Mouse (Mus musculus) adrenal gland, postnatal 4 days (tissue): ENCODE data around the gene Ankrd36. TPM values are rescaled to one million over a fixed set of nuclear protein-coding genes. Genes with fewer than 3 reads are reported as not detected.
"Not testable (repeated sequence)": the region's sequence is repeated elsewhere in the genome, so short reads cannot be mapped to it uniquely, and the experiment has no call there.

Source experiments
- DNase-seq, 2 experiments: peaks; one replicate each; pipeline ENCODE4 v3.0.0; 2021 to 2022; ENCODE audit warnings: low spot score in 2 of 2, mixed read lengths in 2 of 2
- long read RNA-seq, 2 experiments: library from polyadenylated mRNA; stranded (forward); transcript quantifications; one replicate each; pipeline ENCODE4 v2.0.0; 2021
- total RNA-seq, 2 experiments: library from RNA; stranded (reverse); gene quantifications; 2 replicates each; pipeline ENCODE4 v1.2.3; 2021

The Ankrd36 gene
- not detected for total RNA-seq
- long read RNA-seq, experiment 1, partial matches to known transcripts: 0 of 1 reads
- long read RNA-seq, experiment 1, other reads (novel, unspliced or antisense): 1 of 1 reads
- long read RNA-seq, experiment 2: 0 reads

DNA sequence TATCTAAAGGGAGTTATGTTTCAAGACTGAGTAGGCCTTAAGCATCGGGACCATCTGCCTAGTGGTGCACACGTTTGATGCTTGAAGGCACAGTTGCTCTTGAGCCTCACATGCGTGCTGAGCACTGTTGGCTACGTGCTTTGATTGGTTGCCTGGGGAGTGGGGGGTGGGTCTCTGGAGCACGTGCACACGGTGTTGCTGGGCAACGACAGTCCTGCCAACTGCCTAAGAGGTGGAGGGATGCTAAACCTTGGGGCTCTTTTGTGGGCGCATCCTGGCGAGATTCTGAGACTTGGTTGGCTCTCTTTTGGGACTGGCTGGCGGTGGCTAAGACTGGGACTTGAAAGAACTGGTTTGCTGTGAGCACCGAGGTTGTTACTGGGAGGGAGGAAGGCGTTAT lies at the start of gene Ankrd36:
Gene Ankrd36 (plus strand): TSS at position 211 of the 400 bp plus-strand sequence.
- no peak for DNase-seq

DNA sequence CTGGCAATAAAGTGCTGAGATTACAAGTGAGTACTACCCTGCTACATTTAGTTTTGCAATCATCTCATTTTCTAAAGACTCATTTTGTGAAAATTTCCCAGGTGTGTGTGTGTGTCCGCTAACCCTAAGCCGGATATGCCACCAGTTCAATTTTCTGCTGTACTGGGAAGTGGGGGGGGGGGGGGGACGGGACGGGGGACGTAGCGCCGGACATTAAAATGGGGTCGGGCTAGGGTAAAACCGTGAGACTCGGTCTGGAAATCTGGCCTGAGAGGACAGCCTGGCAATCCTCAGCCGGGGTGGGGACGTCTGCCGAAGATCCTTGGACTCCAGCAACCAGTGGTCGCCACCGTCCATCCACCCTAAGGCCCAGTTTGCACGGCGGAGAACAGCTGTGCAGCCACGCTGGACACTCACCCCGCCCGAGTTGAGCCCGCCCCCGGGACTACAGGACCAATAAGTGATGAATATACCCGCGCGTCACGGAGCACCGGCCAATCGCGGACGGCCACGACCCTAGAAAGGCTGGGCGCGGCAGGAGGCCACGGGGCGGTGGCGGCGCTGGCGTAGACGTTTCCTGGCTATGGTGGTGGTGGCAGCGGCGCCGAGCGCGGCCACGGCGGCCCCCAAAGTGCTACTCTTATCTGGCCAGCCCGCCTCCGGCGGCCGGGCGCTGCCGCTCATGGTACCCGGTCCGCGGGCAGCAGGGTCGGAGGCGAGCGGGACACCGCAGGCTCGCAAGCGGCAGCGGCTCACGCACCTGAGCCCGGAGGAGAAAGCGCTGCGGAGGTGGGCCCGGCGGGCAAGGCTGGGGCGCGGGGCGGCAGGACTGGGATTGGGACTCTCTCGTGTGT lies 48.8 kb upstream of the Ankrd36 start, which contains the start of gene Xbp1:
Gene Xbp1 (plus strand): TSS at position 248 of the 854 bp plus-strand sequence.
- DNase-seq: peak; percentile 96 to 98

DNA sequence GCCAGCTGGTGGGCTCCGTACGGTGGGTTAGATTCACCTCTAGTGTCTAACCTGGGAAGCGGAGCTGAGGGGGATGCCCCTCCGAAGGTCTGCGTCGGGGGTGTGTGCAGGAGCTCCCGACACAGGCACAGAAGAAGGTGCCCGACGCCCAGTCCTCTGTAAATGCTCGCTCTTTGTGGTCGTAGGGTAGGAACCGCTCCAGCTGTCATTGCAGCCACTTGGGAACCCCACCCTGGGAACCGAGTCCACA lies 48.3 kb upstream of the Ankrd36 start:
- DNase-seq: no peak

DNA sequence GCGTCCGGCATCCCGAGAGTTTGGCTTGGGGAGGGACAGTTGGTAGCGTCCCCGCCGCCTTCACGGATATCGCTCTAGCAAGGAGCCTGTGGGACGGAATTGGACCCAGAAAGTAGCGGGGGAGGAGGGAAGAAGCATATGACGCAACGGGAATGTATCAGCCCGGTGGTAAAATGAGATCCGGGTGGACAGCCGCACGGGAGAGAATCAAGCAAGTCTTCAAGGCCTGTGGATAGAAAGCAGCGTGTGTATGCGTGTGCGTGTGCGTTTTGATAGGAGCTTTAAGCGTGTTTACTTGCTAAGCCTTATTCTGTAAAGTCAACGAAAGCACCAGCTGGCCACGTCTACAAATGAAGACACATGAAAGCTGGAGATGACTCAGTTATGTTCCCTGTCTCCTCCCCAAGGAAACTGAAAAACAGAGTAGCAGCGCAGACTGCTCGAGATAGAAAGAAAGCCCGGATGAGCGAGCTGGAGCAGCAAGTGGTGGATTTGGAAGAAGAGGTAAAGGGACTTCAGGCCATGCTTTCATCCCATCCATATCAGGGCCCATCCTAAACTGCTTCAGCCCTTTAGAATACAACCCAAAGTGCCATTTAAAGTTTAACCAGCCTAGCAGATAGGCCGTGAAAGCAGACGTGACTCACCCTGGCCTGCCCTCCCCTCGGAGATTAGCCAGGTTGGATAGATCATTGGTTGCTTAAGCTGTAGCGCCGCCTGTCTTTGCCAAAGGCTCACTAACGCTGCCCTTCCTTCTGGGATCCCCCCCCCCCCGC lies 47.8 kb upstream of the Ankrd36 start:
- peak; percentile 18 to 60 for DNase-seq

DNA sequence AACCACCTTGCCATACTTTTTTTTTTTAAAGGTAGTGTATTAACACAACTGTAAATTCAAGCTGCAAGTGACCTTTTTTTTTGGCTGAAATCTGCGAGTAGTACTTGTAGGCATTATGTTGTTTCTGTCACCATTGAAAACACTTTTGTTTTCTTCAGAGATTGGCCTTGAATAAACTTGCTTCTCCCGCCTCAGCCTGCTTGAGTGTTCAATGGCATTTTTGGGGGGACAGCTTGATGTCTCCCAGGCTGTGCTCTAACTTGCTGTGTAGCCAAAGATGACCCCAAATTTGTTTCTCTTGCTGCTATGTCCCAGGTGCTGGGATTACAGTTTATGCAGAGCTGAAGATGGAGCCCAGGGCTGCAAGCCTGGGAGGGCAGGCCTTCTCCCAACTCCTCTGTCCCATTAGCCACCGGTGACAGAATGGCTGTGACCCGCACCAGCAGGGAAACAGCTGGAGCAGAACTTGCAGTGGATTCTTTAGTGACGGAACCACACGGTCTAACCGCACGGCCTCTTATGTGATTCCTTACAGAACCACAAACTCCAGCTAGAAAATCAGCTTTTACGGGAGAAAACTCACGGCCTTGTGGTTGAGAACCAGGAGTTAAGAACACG lies 46.6 kb upstream of the Ankrd36 start:
- no peak for DNase-seq

DNA sequence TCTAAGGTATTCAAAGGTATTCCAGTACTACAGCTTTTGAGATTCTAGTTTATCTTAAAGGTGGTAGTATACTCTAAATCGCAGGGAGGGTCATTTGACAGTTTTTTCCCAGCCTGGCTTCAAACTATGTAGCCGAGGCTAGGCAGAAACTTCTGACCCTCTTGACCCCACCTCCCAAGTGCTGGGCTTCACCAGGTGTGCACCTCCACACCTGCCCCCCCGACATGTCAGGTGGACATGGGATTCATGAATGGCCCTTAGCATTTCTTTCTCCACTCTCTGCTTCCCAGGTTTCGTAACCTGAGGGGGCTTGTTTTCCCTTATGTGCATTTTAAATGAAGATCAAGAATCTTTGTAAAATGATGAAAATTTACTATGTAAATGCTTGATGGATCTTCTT lies 44.1 kb upstream of the Ankrd36 start:
- DNase-seq: no peak

DNA sequence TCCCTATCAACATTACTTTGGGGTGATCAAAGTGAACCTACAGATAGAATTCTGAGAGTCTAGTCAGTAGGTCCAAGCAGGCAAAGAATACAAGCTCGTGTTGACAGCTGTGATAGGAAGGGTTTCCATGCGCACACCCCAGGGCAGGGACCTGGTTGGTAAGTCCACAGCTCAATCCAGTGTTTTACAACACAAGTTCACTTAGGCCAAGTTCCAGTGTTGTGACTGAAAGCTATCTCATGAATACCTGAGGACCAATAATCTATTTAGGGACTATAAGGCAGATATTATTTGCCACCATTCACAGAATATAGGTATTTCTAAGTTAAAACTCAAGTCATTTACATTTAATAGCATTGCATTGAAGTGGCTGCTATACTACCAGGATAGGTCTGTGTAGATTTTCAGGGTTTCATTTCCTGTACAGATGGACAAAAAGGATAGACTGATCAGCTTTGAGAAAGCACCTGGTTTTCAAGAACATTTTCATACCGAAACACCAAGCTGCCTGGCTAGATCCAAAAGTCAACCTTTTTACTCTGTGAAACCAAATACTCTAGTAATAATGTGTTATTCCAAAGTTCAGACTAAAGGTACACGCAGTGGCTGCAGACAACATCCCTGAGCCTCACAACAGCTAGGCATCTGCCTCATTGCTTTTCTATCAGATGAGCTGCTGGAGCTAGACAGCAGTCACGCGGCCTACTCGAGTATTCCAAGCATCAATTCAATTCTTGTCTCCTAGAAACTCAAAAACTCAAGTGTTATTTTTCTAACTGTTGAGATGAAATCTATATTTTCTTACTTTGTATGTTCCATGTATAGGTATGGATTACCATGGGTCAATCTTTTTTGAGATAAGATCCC lies 42.7 kb upstream of the Ankrd36 start:
- no peak for DNase-seq

DNA sequence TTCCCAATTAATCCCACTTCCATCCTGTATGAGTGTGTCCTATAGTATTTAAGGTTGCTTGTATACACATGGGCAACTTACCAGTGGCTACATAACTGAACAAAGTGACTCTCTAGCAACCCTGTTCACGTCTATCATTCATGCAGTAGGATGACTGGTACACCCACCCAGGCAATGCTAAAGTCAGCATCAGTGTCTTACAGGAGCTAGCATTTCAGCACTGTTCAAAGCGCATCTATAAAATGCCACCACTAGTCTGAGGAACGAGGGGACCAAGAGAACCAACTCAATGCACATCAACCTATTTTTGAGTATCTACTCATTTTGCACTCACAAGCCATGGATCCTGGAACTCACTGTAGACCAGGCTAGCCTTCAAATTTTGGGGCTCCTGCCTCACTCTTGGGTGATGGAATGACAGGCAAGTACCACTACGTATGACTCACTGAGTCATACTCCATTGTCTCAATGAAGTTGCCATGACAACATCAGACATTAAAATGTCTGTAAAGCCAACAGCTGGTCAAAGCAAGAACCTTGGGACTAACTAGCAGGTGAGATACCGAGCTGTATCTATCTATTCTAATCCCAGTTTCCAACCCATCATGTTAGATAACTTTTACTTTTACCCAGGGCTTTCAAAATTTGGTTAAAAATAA lies 41.5 kb upstream of the Ankrd36 start:
- DNase-seq: no peak

DNA sequence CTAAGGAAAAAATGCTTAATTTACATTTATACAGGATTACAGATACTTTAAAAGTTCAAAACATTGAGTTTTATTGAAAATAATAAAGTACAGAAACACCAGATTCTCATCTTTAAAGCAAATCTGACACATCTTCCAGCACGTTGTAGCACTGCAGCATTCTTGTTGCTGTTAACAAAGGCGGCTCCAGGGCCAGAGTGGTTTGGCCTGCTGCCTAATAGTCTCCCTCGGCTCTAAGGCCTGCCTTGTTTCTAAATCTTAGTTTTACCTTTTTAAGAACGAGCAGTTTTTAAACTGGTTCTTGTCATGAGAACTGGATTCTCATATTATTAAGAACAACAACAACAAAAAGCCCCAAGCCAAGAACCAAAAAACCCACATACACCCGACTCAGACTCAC lies 40.6 kb upstream of the Ankrd36 start:
- DNase-seq: no peak

DNA sequence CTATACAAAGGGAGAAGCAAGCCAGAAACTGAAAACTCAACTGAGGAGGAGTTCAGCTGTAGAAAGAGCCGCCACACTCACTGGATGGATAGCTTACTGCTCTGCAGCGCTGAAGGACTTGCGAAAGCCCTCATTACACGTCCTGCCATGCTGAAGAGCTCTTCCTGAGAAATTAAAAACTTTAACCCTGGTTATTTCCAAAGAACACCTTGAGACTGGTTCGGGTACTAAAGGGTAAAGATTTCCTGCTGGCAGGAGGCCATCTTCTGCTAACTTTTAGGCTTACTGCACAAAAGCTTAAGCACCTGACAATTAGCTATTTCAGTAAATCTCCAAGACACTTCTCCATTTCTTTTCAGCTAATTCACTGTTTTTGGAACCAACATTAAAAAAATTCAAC lies 39.3 kb upstream of the Ankrd36 start:
- no peak for DNase-seq

DNA sequence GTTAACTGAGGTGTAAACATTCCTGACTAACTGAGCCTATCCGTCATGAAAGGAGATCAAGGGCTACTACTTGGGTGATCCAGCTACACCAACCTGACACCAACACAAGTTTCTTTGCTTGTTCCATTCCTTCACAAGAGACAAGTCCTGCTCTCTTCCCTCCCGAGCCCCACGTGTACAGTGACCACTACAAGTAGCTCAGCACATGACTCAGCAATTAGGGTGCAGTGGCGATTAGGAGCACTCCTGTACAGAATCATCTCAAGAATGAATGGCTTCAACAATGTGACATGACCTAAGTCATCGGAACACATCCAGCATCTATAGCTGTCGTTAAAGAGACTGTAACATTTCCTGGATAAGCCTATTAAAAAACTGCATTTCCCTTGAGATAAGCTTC lies 38.8 kb upstream of the Ankrd36 start:
- no peak for DNase-seq

DNA sequence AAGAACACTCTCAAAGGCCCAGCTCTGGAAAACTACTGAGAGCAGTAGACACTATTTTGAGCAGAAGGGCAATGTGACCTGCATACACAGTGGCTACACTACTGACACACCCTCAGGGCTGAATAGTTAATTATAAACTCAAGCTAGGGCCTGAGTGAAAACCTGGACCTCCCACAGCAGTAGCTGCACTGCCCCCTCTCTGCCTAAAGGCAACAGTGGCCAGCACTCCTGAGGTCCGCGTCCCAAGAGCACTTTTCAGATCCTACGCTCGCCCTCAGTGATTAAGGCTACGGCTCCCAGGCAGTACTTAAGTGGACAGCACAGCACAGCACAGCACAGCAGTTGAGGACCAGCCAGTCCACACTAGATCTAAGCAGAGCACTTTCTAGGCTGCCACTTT lies 36.4 kb upstream of the Ankrd36 start:
- no peak for DNase-seq

DNA sequence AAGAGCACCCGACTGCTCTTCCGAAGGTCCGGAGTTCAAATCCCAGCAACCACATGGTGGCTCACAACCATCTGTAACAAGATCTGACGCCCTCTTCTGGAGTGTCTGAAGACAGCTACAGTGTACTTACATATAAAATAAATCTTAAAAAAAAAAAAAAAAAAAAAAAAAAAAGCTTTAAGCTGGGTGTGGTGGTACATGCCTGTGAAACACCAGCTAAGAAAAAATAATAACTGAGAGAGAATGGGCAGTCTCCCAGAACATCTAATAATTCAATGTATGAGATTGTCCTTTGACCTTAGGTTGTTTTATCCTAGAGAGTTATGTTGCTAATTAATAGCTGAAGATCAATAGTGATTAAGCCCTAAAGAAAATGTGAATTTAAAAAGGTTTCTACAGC lies 32.0 kb upstream of the Ankrd36 start:
- not testable (repeated sequence) for DNase-seq

DNA sequence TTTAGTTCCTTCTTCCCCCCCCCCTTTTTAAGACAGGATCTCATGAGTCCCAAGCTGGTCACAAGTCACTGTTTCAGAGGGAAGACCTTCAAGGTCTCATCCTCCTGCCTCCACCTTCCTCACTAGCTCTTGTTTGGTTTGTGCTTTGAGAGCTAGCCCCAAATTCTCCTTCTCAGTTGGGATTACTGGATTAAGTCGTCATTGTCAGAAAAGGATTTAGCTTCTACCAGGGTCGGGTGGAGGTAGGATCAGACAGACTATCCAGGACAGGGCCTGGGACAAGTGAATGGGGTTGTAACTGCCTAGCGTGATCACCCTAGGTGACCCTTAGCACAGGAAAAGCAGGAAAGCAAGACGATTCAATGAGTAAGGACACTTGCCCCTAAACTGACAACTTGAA lies 29.2 kb upstream of the Ankrd36 start:
- DNase-seq: no peak

DNA sequence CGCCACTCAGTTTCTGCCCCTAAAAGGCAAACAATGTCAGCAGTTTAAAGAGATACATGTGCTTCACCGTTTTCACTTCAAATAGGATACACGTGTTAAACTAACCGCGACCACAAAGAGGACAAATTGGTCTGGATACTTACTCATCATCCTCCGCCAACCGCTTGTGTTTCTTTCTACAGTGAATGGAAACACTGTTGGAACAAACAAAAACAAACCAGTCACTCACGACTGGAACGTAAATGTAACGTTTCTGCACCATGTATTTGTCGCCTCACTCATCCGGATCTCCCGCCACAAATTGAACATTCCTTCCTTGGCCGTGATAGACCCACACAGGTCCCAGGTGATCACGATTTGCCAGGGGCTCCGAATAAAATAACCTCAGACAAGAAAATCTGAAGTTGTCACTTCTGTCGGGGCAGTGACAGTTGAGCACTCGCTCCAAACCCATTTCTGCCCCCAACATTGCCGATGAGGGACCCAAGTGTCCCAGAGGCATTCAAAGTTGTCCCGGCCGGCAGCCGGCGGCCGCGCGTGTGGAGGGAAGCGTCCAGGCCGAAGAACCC lies 28.2 kb upstream of the Ankrd36 start:
- DNase-seq: no peak

DNA sequence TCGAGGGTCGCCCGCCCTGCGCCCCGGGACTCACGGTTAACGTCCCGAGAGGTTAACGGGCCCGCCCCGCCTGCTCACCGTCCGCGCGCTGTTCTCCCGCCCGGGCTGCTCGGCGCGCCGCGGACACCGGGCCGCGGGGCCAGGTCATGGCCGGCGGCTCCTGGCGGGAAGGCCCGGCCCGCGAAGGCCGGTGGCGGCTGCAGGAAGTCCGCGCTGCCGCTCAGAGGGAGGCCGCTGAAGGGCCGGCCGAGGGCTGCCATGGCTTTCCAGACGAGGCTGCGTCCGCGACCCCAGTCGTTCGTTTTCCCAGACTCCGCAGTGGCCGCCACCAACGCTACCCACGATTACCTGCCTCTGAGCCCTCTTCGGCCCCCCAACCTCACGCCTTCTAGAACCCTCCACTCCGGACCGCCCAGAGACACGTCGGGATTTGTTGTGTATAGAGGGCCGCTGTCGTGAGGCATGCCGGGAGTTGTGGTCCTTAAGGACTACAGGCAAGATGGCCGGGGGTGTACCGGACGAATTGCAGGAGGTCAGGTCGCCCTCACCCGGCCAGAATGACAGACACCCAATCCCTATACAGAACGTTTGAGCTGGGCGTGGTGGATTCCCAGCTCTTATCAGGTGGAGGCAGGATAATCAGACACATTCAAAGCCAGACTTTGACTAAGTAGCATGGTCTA lies 27.5 kb upstream of the Ankrd36 start, which contains the start of gene Ccdc117:
Gene Ccdc117 (minus strand): TSS at position 389 of the 683 bp plus-strand sequence.
- DNase-seq: peak; percentile 54 to 78

DNA sequence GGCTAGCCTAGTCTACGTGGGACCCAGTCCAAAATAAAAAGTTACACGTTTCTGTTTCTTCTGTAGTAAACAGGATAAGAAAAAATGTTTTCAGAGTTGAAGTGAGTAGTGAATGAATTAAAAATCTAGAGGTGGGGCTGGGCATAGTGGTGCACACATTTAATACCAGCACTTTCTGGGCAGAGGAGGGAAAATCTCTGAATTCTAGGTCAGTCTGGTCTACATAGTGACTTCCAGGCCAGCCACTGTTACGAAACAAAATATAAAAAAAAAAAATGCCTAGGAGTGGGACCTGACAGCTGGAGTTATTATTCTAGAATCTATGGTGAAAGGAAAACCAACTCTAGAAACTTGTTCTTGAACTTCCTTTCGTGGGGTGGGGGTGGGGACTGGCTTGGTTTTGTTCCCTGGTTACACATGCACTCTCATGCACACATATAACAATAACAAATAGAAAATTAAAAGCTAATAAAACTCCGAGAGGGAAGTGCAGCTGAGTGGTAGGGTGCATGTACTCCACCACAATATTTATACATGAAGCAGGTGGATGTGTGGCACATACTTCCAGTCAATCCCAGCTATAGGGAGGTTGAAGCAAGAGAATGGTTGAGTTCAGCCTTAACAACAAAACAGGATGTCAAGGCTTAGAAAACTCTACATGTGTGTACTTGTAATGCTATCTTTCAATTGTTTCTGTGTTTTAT lies 26.9 kb upstream of the Ankrd36 start:
- no peak for DNase-seq

DNA sequence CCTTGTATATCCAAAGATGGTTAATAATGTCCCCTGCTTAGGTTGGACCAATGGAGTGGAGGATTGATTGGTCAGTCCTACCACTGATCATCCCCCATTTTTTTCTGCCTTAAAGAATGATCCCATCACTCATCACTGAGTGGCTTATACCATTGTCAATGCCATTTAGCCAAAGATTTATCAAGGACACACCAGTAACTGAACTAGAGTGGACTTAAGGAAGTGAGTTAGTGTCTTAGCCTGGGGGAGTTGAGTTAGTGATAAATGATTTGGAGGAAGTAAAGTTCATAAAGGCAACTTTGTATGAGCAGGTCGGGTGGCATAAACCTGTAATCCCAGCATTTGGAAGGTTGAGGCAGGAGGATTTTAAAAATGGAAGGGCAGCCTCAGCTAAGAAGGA lies 26.2 kb upstream of the Ankrd36 start:
- DNase-seq: no peak

DNA sequence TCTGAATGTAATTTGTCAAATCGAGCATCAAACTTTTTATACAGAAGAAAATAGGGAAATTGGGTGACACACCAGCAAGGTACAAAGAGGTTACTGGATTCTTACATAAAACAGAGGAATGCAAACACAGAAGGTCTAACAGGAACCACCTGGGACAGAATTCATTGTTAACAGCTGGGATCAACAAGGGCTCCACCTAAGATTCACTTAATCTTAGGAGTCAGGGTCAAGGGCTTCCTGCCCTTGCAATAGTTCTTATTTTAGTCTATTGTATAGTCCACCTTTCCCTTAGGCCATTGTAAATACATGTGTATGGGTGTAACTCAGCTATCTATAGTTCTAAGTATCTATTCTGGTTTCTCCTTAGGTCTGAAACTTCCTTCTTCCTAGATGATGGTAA lies 24.8 kb upstream of the Ankrd36 start:
- not testable (repeated sequence) for DNase-seq
